Mouse (Mus musculus) thymus, adult 2 months (tissue): ENCODE data around the gene Dut.

Experiments
- CTCF ChIP-seq: fragments of 200-500 bp; IDR thresholded peaks from 2 replicates; pipeline ENCODE4 v1.5.1; 2012; ENCODE audit warnings: mild to moderate bottlenecking, control low read depth, low read length, moderate library complexity, borderline replicate concordance; ENCODE audit not compliant: control insufficient read depth, poor library complexity, insufficient read depth; ENCODE audit errors: extremely low read depth
- POLR2A ChIP-seq: fragments of 200-500 bp; IDR thresholded peaks from 2 replicates; pipeline ENCODE4 v1.6.1; 2012; ENCODE audit warnings: mild to moderate bottlenecking, low read length, control low read depth, moderate library complexity; ENCODE audit not compliant: control insufficient read depth, poor library complexity, insufficient read depth; ENCODE audit errors: extremely low read depth

- TF ChIP-seq CTCF (no peak), POLR2A (no peak)
Observed at GRCm38 (mm10) chr2:125275617-125276016, 28.6 kb downstream of the Dut start.
